ENCODE assay signal across 8 mouse cellular contexts in the genomic region with DNA sequence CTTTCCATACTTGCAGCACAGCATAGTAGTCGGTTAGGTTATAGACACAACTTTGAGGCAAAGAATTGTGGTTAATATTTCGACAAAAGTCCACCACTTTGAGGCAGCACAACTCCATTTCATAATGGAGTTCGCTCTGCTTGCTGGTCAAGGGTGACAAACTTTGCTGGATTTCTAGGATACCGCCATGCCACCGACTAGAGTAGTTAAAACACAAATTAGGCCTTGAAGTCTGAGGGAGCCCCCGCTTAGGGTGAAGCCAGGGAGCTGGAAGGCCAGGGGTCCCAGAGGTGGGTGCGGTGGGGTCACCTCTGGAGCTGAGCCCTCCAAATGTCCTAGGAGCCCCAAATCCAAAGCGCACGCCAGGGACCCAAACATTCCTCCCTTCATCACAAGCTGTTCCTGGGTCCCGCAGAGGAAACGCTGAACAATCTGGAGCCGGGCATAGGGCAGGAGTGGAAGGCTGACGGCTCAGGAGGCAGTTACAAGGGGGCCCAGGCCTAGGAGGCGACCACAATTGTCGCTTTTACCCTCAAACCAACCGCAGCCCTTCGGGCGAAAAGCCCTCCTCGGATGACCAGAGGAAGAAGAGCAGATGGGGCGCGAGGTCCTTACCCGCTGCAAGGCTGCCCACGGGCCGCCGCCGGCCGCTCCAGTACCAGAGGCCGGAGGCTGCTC. TPM values are rescaled to one million over a fixed set of nuclear protein-coding genes. Genes with fewer than 3 reads are reported as not detected.
DNase-seq lines count a peak whose midpoint lies in the region; ATAC-seq and TF ChIP-seq lines count a peak whose summit lies in the region.

No protein-coding gene starts in this region.

- H3K4me1 ChIP-seq in heart, embryonic 11.5 days (ENCODE audit: control insufficient read depth, insufficient read depth, low read length): no peaks in the 10 kb centered on the region; the same call in 1 of the 2 replicates
- peaks cover 39% of the 10 kb centered on the region for H3K4me1 ChIP-seq in E14TG2a.4 (replicated peaks; ENCODE audit: low read depth, low read length)
- peaks cover 22% of the 10 kb centered on the region for H3K4me1 ChIP-seq in hindbrain, embryonic 13.5 days (replicated peaks)
- peaks cover 10% of the 10 kb centered on the region for H3K4me1 ChIP-seq in liver, embryonic 16.5 days (ENCODE audit: control insufficient read depth, low read depth, low read length)

- ATAC-seq in heart, embryonic 11.5 days (replicated peaks; ENCODE audit: insufficient number of reproducible peaks, low FRiP score, low TSS enrichment): peak; percentile 28; the same call in 1 of the 2 replicates
- peak; percentile 71 for ATAC-seq in hindbrain, embryonic 13.5 days (ENCODE audit: low FRiP score)
- peak; percentile 5 for ATAC-seq in liver, embryonic 16.5 days (ENCODE audit: low read depth)

- no peaks in the 10 kb centered on the region for H3K9me3 ChIP-seq in heart, embryonic 11.5 days (replicated peaks; ENCODE audit: control insufficient read depth, low read length)
- H3K9me3 ChIP-seq in E14TG2a.4 (ENCODE audit: low read length): no peaks in the 10 kb centered on the region
- no peaks in the 10 kb centered on the region for H3K9me3 ChIP-seq in hindbrain, embryonic 13.5 days
- H3K9me3 ChIP-seq in liver, embryonic 16.5 days (replicated peaks; ENCODE audit: control insufficient read depth, low read length): no peaks in the 10 kb centered on the region

- DNase-seq in heart, postnatal 10 days: no peak
- DNase-seq in embryo, embryonic 9.5 days (ENCODE audit: extremely low spot score): peak; percentile 7
- peak; percentile 22 for DNase-seq in ovary, postnatal 14 days (ENCODE audit: low spot score)
- no peak for DNase-seq in cerebellum, adult 9-11 months

- peak overlapping the region; percentile 68 for H3K4me2 ChIP-seq in heart, embryonic 11.5 days
- H3K4me2 ChIP-seq in hindbrain, embryonic 13.5 days: peak overlapping the region; percentile 86
- peak overlapping the region; percentile 70 for H3K4me2 ChIP-seq in liver, embryonic 16.5 days (ENCODE audit: low read depth, low read length)

- no peaks in the 10 kb centered on the region for H3K27me3 ChIP-seq in heart, embryonic 11.5 days (ENCODE audit: control insufficient read depth, insufficient read depth, low read length)
- H3K27me3 ChIP-seq in E14TG2a.4 (ENCODE audit: insufficient read depth, low read length): no peaks in the 10 kb centered on the region
- H3K27me3 ChIP-seq in hindbrain, embryonic 13.5 days: no peaks in the 10 kb centered on the region
- H3K27me3 ChIP-seq in liver, embryonic 16.5 days (ENCODE audit: control insufficient read depth, insufficient read depth, low read depth, low read length): no peaks in the 10 kb centered on the region

- intact Hi-C loops in heart, postnatal 10 days (cut with DNase I): loop anchor here (5.0 kb wide), 2 partner anchors 73 to 88 kb away; partner anchors contain the start of gene Tax1bp1

- H3K9ac ChIP-seq in heart, embryonic 11.5 days (ENCODE audit: low read depth, low read length): peak overlapping the region; percentile 88
- H3K9ac ChIP-seq in hindbrain, embryonic 13.5 days: peak overlapping the region; percentile 89
- peak overlapping the region; percentile 82 for H3K9ac ChIP-seq in liver, embryonic 16.5 days (ENCODE audit: low read depth, low read length)

- no peaks in the 10 kb centered on the region for H3K36me3 ChIP-seq in heart, embryonic 11.5 days (ENCODE audit: control insufficient read depth, insufficient read depth, low read length)
- H3K36me3 ChIP-seq in E14TG2a.4 (ENCODE audit: insufficient read depth, low read length): peaks cover 6% of the 10 kb centered on the region
- no peaks in the 10 kb centered on the region for H3K36me3 ChIP-seq in hindbrain, embryonic 13.5 days
- H3K36me3 ChIP-seq in liver, embryonic 16.5 days (ENCODE audit: control insufficient read depth, insufficient read depth): no peaks in the 10 kb centered on the region

- no peak for TF ChIP-seq CTCF in E14TG2a.4 (conservative IDR thresholded peaks at IDR 0.05; ENCODE audit: low read length)

- 2% methylated on average over 28 of the region's 28 CpGs for WGBS in heart, embryonic 11.5 days (ENCODE audit: insufficient replicate concordance)
- 2% methylated on average over 28 of the region's 28 CpGs for WGBS in hindbrain, embryonic 13.5 days
- 1% methylated on average over 28 of the region's 28 CpGs for WGBS in liver, embryonic 16.5 days (ENCODE audit: insufficient replicate concordance)

- H3K4me3 ChIP-seq in heart, embryonic 11.5 days (ENCODE audit: low read depth, low read length): peak overlapping the region; percentile 82
- peak overlapping the region; percentile 89 for H3K4me3 ChIP-seq in E14TG2a.4 (replicated peaks; ENCODE audit: low read length)
- peak overlapping the region; percentile 79 for H3K4me3 ChIP-seq in hindbrain, embryonic 13.5 days
- H3K4me3 ChIP-seq in liver, embryonic 16.5 days (ENCODE audit: low read depth, low read length): peak overlapping the region; percentile 78

- peak overlapping the region; percentile 77 for H3K27ac ChIP-seq in heart, embryonic 11.5 days (ENCODE audit: low read depth, low read length)
- peak overlapping the region; percentile 82 for H3K27ac ChIP-seq in hindbrain, embryonic 13.5 days
- peak overlapping the region; percentile 82 for H3K27ac ChIP-seq in liver, embryonic 16.5 days (ENCODE audit: low read length)

RNA-seq across cellular contexts. Expression of gene Hibadh, which starts 0.5 kb away (rescaled TPM):
- polyA plus RNA-seq in heart, embryonic 11.5 days (2014; fragmentation: Nextera tagmentation; extraction: Ambion mirVana): 86.9 and 93.0 TPM in 2 replicates
- 100 to 1,000 TPM; 153 to 156 TPM for total RNA-seq in heart, postnatal 10 days (2021)
- 62.9 and 64.6 TPM in 2 replicates for polyA plus RNA-seq in hindbrain, embryonic 13.5 days (2015; fragmentation: Nextera tagmentation; extraction: Ambion mirVana)
- 81.2 and 83.0 TPM in 2 replicates for polyA plus RNA-seq in liver, embryonic 16.5 days (2015; fragmentation: Nextera tagmentation; extraction: Ambion mirVana)

Comparison
In these comparisons a context has a peak if more than half of its experiments do, and no peak if none do; other contexts are left out.
1. ATAC-seq: peak in every context shown above with its lines; median percentile 71 in hindbrain, embryonic 13.5 days; 28 in heart, embryonic 11.5 days; 5 in liver, embryonic 16.5 days.
2. DNase-seq: peak in embryo, embryonic 9.5 days (single experiment) and ovary, postnatal 14 days (single experiment); none in heart, postnatal 10 days (0 of 2) and cerebellum, adult 9-11 months (single experiment).
3. Peak in every context shown above with its lines, with median percentiles within 50 percentile points of each other: H3K27ac ChIP-seq, H3K4me2 ChIP-seq, H3K4me3 ChIP-seq and H3K9ac ChIP-seq.